Mouse (Mus musculus): ENCODE data around the gene Smcr8. TPM values are rescaled to one million over a fixed set of nuclear protein-coding genes. Genes with fewer than 3 reads are reported as not detected.
"Not testable (repeated sequence)": the region's sequence is repeated elsewhere in the genome, so short reads cannot be mapped to it uniquely, and the experiment has no call there.

Smcr8 gene
- total RNA-seq, 2 experiments from 2014 or later, result 22.1 to 23.6 TPM

DNA sequence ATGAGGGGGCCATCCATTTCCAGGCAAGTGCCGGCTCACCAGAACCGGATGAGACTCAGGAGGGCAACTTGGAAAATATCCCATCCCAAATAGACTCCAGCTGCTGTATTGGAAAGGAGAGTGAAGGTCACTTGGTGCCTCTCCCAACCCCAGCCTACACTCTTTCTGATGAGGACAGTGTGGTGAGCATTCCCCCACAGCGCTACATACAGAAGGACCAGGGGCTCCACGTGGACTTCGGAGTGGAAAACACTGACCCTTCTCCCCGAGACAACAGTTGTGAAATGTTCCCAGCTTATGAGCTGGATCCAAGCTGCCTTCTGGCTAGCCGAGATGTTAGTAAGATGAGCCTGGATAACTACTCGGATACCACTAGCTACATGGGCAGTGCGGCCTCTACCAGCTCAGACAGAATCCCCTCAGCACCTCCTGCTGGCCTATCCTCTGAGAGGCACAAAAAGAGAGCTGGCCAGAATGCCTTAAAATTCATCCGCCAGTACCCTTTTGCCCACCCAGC lies 2.4 kb downstream of the Smcr8 start:
- DNase-seq (ENCODE audit: low spot score in 2 of 2), result no peak

- no peak for DNase-seq (ENCODE audit: low spot score in 2 of 2)
Measured at GRCm38 (mm10) chr11:60784179-60784922, 7.0 kb downstream of the Smcr8 start.

DNA sequence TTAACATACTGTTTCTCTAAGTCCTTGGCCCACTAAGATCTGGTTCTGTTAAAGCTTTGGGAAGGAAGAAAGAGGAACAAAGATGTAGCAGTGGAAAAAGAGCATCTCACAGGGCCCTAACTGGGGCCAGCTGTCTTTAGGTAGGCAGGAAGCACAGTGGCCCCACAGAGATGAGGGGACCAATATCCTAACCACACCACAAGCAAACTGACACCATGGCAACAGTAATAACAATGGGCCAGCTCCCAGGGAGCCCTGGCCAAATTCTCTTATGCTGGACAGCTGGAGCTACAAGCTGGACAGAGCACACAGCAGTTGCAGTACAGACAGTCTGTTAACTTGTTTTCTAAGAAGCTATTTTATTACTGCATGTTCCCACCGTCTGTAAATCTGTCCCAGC lies 10.3 kb downstream of the Smcr8 start:
- peak; percentile 16 to 19 for DNase-seq (ENCODE audit: low spot score in 2 of 2)

DNA sequence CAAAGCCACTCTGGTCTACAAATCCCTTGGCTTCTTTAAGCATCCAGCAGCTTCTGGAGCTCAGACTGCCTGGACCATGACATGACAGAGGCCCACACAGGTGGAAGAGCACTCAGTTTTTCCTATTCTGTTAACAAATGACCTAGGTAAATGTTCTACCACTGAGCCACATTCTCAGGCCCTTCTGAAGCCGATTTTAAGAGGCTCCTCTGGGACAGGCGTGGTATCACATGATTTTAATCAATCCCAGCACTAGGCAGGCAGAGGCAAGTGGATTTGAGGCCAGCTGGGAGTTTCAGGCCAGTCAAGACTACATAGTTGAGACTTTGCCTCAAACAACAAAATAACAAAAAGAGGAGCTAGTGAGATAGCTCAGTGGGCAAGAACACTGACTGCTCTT lies 13.1 kb downstream of the Smcr8 start:
- no peak for DNase-seq (ENCODE audit: low spot score in 2 of 2)

DNA sequence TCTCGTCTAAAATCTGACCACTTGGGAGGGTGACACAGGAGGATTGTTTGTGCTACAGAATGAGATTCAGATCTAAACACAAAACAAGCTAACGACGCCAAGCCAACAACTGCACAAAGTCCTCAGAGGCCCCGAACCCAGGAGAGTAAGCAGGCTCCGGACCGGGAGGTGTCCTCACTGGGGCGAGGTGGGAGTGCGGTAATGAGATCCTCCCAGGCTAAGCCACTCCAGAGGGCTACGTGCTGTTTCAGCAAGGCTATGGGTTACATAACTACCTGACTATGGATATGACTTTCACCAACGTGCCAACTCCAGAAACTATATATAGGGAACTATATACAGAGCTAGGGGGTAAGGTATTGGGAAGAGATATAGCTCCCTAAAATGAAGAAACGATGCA lies 19.0 kb downstream of the Smcr8 start:
- DNase-seq (ENCODE audit: low spot score in 2 of 2), result no peak

GRCm38 (mm10) chr11:60799977-60800376 lies 22.7 kb downstream of the Smcr8 start:
- no peak for DNase-seq (ENCODE audit: low spot score in 2 of 2)

DNA sequence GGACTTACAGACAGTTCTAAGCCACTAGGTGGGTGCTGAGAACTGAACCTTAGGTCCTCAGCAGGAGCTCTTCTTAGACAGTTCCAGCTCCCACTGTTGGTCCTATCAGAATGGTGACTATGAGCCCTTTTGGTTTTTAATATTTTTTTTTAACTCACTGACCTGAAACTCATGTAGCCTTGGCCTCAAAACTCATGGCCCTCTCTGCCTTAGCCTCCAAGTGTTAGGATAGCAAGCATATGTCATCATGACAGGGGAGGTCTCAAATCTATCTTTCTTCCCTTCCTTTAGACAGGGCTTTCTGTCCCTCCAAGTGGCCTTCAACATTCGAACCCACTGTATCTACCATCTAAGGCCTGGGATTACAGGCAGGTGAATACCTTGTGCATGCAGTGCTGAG lies 23.6 kb downstream of the Smcr8 start:
- DNase-seq (ENCODE audit: low spot score in 2 of 2), result no peak

GRCm38 (mm10) chr11:60808286-60809070 lies 31.2 kb downstream of the Smcr8 start:
- DNase-seq (ENCODE audit: low spot score in 2 of 2), result peak; percentile 19 to 29

DNA sequence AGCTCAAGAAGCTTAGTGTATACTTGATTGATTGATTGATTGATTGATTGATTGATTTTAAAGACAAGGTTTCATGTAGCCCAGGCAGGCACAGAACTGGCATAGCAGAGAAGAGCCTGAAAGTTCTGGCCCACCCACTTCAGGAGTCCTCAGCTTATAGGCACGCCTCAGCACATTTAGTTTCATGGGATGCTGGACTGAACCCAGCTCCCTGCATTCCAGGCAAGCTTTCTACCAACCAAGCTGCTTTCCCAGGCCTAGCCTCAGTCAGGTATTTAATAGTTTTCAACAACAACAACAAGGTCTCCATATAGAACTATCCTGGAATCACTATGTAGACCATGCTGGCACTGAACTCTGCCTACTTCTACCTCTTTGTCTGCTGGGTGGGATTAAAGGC lies 32.2 kb downstream of the Smcr8 start:
- DNase-seq (ENCODE audit: low spot score in 2 of 2), result no peak

DNA sequence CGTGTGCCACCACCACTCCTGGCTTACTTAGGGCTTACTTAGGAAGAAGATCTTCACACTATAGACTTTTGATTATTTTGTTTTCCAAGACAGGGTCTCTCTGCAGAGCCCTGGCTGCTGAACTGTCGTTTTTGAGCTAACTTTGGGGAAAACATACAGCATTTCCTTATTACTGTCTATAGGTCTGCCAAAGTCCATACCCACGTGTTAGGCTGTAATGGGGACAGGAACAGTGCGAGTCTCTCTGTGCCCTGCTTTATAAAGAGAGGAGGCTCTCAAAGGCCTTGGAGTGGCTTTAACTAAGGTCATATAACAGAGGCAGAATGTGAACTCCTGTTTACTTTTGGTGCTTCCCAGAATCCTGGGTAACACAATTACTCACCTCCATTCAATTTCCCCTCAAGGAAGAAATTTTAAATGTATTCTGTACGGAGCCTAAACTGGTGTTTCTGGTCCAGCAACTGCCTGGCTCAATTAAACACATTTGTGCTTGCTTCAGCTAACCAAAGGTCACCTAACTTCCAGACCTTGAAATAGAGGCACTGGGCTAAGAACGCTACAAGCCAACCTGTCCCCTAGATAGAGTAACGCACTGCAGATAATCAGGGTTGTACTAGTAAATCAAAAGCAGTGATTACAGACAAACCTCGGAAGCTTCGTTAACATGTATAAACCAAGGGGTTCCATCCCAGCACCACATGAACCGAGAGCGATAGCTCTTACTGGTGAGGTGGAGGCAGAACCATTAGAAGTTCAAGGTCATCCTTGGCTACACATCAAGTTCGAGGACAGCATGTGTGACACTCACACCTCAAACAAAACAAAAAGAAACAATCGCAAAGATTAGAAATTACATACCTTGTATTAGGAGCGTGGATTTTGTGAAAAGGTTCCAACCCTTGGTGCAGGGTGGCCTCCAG lies 33.0 kb downstream of the Smcr8 start:
- no peak for DNase-seq (ENCODE audit: low spot score in 2 of 2)

DNA sequence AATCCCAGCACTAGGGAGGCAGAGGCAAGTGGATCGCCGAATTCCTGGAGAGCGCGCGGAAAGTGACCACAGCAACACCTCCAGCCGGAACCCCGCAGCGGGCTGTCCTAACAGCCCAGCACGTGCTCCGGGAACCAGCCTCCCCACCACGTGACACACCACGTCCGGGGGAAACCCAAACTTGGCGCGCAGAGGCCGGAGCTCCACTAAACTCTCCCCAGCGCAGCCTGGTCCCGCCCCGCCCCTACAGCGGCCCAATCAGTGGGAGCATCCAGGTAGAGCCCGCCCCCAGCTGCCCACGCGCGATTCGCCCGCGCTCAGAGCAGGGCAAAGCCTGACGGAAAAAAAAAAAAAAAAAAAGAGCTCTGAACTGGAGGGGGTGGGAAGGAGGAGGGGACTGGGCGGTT lies 33.7 kb downstream of the Smcr8 start:
- DNase-seq (ENCODE audit: low spot score in 2 of 2), result peak; percentile 88 to 91

DNA sequence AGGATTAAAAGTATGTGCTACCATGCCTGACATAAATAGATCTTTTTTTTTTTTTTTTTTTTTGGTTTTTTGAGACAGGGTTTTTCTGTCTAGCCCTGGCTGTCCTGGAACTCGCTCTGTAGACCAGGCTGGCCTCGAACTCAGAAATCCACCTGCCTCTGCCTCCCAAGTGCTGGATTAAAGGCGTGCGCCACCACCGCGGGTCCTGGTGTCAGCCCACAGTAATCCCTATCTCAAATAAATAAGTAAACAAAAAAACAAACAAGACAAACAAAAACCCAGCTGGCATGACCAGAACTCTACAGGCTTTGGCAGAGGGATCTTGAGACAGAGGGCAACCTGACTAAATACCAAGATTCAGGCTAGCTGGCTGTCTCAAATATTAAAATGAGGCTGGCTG lies 34.3 kb downstream of the Smcr8 start, which contains the start of gene Shmt1:
Gene Shmt1, minus strand, starts transcription at position 101 of the 400 bp plus-strand sequence.
- DNase-seq (ENCODE audit: low spot score in 2 of 2), result not testable (repeated sequence)

DNA sequence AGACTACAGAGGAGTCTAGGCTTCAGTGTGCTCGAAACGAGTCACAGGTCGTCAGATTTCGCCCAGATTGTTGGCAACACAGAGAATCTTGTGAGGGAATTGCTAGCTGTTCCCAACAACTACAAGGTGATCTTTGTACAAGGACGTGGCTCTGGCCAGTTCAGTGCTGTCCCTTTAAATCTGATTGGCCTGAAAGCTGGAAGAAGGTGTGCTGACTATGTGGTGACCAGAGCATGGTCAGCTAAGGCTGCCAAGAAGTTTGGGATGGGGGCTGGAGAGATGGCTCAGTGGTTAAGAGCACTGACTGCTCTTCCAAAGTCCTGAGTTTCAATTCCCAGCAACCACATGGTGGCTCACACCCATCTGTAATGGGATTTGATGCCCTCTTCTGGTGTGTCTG lies 39.1 kb downstream of the Smcr8 start:
- no peak for DNase-seq (ENCODE audit: low spot score in 2 of 2)

DNA sequence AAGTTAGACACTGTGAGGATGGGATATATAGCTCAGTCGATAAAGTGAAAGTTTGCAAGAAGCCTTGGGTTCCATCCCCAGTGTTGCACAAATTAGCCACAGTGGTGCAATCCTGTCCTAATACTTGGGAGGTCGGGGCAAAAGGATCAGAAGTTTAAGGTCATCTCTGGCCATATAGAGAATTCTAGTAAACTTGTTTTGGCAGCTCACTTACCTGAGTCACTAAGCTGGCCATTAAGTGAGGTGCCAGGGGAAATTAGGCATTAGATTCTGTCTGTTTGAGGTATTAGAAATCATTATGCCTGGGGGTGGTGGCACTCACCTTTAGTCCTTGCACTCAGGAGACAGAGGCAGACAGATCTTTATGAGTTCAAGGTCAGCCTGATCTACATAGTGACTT lies 46.4 kb downstream of the Smcr8 start:
- DNase-seq (ENCODE audit: low spot score in 2 of 2), result no peak

DNA sequence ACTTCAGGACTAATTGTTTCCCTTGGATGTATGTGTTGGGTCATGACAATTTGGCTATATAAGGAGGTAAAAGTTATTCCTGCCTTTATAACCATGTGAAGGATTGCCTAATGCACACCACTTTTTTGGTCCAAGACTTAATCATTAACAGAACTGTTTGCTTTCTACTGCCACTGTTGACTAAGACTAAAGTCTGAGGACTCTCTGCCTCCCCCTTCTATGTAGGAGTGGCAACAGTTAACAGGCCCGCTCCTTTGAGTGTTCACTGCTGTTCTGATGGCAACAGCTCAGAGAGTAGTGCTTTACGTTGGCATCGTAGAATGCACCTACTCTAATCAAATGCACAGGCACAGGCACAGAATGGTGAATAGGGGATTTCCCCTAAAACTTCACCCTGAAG lies 47.9 kb downstream of the Smcr8 start:
- no peak for DNase-seq (ENCODE audit: low spot score in 2 of 2)

DNA sequence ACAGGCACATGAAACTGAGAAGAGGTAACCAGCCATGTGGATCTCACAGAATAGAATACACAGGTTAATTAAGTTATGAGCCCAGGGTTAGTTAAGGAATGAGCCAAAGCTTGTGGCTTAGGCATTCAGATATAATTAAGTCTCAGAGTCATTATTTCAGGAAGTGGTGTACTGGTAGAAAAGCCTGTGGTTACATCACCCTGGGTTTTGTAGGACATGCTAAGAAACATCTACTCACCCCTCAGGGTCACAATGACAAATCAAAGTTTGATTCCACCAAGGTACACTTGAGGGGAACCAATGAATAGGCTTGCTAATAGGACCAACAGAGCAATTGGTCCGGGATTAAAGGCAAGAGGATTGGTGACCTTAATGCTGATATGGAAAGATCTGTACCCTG lies 49.4 kb downstream of the Smcr8 start:
- no peak for DNase-seq (ENCODE audit: low spot score in 2 of 2)

GRCm38 (mm10) chr11:60827241-60827945 lies 50.1 kb downstream of the Smcr8 start:
- no peak for DNase-seq (ENCODE audit: low spot score in 2 of 2)

DNA sequence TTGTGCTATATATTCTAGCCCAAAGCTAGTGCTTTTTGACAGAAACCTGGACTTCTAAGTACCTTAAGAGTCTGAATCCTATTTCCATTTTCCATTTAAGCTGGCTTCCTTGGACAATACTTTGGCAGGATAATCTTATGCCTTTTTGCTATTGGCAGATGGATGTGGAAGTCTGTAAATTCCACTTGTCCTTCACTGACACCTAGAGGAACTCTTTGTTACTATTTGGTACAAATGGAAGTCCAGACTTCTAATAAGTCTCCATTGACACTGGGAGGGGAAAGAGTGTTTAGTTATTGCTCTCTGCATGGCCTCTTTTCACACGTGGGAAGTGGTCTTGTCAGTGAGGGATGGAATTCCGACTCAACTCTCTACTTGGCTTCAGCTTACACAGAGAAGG lies 51.6 kb downstream of the Smcr8 start:
- no peak for DNase-seq (ENCODE audit: low spot score in 2 of 2)

DNA sequence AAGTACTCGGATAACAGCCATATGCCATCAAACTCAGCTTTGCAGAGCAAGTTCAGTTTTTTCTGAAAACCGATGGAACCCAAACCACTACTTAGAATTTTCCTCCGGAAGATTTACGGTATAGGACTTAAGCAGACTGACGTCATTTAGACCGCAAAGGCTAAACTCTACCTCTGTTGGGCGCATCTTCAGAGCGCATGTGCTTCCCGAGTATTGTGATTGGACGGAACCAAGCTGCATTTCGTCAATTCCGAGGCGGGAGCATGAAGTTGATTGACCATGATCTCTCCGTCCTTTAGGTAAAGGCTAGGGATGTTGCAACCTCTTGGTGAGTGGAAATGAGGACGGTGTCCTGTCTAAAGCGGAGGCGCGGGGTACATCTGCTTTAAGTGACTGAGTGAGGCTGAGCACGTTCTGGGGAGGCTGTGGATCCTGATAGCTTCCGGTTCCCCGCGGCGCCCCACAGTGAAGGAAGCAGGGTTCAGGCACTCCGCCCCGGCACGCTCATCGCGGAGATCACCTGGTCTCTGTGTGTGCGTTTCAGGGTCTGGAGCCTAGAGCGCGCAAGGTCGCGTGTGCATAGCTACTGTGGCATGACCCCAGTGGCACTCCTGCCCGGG lies 53.2 kb downstream of the Smcr8 start, which contains the start of gene Dhrs7b:
Gene Dhrs7b, plus strand, starts transcription at position 199 of the 620 bp plus-strand sequence.
- DNase-seq (ENCODE audit: low spot score in 2 of 2), result peak; percentile 76 to 82

DNA sequence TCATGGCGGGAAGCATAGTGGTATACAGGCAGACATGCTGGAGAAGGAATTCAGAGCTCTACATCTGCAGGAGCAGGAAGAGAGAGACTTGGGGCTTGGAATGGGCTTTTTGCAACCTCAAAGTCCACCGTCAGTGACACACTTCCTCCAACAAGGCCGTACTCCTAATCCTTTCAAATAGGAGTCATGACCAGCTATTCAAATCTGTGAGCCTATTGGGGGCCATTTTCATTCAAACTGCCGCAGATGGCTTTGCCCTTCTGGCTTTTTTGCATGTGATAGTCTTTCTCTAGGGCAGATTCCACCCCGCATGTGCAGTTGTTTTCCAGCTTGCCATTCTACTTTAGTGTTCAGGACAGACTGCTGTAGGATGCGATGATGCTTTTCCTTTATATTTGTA lies 59.6 kb downstream of the Smcr8 start:
- no peak for DNase-seq (ENCODE audit: low spot score in 2 of 2)

Data from layer of hippocampus, postnatal 10 days (tissue).